Mouse (Mus musculus): ENCODE measurements around the gene Omt2b. TPM values are rescaled to one million over a fixed set of nuclear protein-coding genes. Genes with fewer than 3 reads are reported as not detected.

Gene Omt2b
- total RNA-seq, 2 experiments from 2014 or later, result not detected

- peak; percentile 36 to 44 for DNase-seq (ENCODE audit: low spot score in 2 of 2)
Observed at GRCm38 (mm10) chr9:78378113-78378785, 50.9 kb downstream of the Omt2b start, which contains the start of gene Ooep. TSS of gene Ooep (minus strand) at chr9:78378725.

Other genes starting within 250 kb of the Omt2b start
- gene Fbxo9, start 218.5 kb upstream of the Omt2b start, total RNA-seq (2021), result 100 to 1,000 TPM; 105 to 115 TPM
- gene Ick, start 218.4 kb upstream of the Omt2b start, total RNA-seq (2021), result 10 to 100 TPM; 29.7 to 35.4 TPM
- gene Gsta4, start 144.8 kb upstream of the Omt2b start, total RNA-seq (2021), result 10 to 100 TPM; 33.9 to 39.5 TPM
- gene Gsta1, start 96.9 kb upstream of the Omt2b start, total RNA-seq (2021), result not detected
- gene Gm3776, start 70.5 kb upstream of the Omt2b start, total RNA-seq (2021), result not detected
- not detected for gene Gm10639, start 37.7 kb upstream of the Omt2b start, total RNA-seq (2021)
- gene Omt2a, start 12.8 kb upstream of the Omt2b start, total RNA-seq (2021), result not detected
- gene Gsta2, start 28.2 kb downstream of the Omt2b start, total RNA-seq (2021), result not detected
- not detected for gene Dppa5a, start 40.6 kb downstream of the Omt2b start, total RNA-seq (2021)
- under 1 TPM; 0.16 to 0.71 TPM for gene Ooep, start 51.1 kb downstream of the Omt2b start, total RNA-seq (2021)
- under 1 TPM in 1 of 2 experiments, not detected in 1; 0.16 TPM for gene Ddx43, start 68.2 kb downstream of the Omt2b start, total RNA-seq (2021)
- gene Cgas, start 115.6 kb downstream of the Omt2b start, total RNA-seq (2021), result under 1 TPM; 0.94 to 0.96 TPM
- 10 to 100 TPM; 20.4 to 22.9 TPM for gene Mto1, start 120.6 kb downstream of the Omt2b start, total RNA-seq (2021)
- gene Gm17324, start 121.2 kb downstream of the Omt2b start, total RNA-seq (2021), result 1 to 10 TPM; 1.4 to 1.5 TPM
- gene Eef1a1, start 161.6 kb downstream of the Omt2b start, total RNA-seq (2021), result 1,000 to 10,000 TPM; 4,076 to 4,543 TPM